Mouse (Mus musculus): ENCODE data around the gene Tmem25. TPM values are rescaled to one million over a fixed set of nuclear protein-coding genes. Genes with fewer than 3 reads are reported as not detected.
"Not testable (repeated sequence)": the region's sequence is repeated elsewhere in the genome, so short reads cannot be mapped to it uniquely, and the experiment has no call there.

The Tmem25 gene
- total RNA-seq, 4 experiments from 2014 or later, result 8.7 to 15.3 (median 9.4) TPM

- no peak for DNase-seq
Observed at GRCm38 (mm10) chr9:44772392-44772749, 26.7 kb downstream of the Tmem25 start.

GRCm38 (mm10) chr9:44771376-44771775, 27.7 kb downstream of the Tmem25 start:
- no peak for DNase-seq

DNA sequence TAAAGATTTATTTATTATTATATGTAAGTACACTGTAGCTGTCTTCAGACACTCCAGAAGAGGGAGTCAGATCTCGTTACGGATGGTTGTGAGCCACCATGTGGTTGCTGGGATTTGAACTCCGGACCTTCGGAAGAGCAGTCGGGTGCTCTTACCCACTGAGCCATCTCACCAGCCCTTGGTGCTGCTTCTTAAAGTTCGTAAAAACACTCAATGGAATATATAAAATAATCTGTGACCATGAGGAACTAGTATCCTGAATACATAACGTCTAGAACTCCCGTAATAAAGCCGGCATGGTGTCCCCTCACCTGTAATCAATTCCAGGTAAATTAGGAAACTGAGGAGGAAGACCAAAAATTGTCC, 31.1 kb downstream of the Tmem25 start:
- not testable (repeated sequence) for DNase-seq

DNA sequence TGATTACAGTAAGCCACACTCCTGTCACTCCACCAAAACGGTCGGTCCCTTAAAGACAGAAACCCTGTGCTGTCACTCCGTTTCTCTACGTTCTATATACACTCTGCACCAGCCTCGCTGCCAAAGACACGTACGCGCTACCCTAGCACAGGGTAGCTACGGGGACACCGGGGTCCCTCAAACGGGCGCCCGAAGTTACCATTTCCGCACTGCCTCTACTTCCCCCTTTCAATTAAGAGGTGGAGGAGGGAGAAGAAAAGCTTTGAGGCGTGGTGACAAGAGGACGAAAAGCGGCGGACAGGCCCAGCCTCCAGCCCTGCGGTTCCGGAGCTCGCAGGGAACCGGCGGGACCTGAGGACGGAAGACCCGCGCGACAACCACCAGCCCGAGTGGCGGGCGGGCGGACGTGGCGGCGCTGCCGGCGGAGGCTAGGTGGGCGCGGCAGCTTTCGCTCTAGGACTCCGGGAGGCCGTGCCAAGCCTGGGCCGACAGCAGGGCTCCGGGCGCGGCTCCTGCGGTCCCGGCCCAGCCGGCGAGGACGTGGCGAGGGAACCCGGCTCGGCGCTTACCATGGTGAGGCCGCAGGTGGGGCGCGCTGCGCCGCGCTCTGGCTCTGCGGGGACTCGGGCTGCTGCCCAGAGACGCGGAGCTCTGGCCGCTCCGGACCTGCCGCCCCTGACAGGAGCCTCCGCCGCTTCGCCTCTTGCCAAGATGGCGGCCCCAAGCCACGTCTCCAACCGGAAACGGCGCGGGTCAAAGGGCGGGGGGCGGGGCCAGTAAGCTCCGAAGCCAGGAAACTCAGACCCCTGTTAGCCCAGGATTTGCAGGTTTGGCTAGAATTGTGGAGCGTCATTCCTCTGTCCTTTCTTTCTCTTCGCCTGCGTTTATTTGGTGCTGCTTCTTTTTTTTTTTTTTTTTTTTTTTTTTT, 31.7 kb downstream of the Tmem25 start, which contains the start of the genes Arcn1 and Ift46:
Gene Arcn1 (minus strand): TSS at position 745 of the 928 bp plus-strand sequence.
Gene Ift46 (plus strand): TSS at position 808 of the 928 bp plus-strand sequence.
- DNase-seq, result peak; percentile 69

- DNase-seq, result no peak
Observed at GRCm38 (mm10) chr9:44760873-44761272, 38.2 kb downstream of the Tmem25 start.

DNA sequence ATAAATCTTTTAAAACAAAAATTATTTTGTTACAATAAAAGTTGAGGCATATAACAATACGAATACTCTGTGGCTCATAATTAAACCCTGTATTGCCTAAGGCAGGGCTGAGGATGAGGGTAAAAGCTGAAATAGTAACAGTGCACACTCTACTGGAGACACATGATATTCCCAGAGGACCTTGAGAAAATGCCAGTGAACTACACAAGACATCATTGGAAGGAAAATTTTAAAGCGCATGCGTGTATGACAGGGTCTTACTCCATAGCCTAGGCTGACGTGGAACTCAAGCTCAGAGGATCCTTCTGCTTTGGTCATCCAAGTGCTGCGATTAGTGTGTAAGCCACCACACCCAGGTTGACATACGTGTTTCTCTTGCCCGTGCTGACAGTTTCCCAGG, 50.6 kb downstream of the Tmem25 start:
- no peak for DNase-seq

DNA sequence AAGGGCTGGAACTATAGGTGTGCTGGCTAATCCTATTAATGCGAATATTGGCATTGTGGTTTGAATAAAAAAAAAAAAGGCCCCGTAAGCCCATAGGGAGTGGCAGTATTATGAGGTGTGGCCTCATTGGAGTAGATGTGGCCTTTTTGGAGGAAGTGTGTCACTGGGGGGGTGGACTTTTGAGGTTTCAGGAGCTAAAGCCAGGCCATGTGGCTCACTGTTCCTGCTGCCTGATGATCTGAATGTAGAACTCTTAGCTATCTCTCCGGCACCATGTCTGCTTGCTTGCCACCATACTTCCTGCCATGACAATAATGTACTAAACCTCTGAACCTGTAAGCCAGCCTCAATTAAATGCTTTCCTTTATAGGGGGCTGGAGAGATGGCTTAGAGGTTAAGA, 51.8 kb downstream of the Tmem25 start:
- DNase-seq, result no peak

DNA sequence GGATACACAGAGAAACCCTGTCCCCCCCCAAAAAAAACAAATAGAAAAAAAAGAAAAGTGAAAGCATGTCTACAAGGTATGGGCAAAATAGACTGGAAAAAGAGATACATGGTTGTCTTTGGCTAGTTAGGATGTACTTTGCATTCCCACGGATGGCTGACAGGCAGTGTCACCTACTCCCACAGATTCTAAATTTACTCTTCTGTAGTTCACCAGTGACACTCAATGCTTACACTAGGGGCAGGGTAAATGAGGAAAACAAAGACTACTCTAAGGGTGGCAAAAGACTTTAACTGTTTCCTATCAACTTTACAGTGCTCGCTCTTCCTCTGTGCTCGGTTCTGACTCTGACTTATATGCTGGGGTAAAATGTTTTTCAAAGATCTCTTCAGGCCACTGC, 52.4 kb downstream of the Tmem25 start:
- DNase-seq, result no peak

DNA sequence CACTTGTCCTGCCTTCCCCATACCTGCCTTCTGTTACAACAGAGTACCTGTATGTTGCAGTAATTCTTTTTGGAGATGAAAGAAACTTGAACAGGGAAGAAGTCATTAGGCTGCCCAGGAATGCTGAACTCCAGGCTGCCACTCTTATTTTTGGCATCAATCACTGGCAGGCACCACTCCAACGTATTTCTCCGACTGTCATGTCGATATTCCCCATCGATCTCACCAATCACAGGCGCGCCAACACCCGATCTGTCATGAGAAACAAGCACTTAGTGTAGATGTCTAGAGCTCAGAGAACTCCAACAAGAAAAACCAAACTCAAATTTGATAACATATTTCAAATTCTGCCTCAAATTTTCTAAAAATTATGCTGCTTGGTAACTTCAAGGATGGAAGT, 53.7 kb downstream of the Tmem25 start:
- DNase-seq, result no peak

Other genes with a start within 250 kb of the Tmem25 start
- gene Cxcr5, start 237.4 kb downstream of the Tmem25 start, total RNA-seq (2022), result under 1 TPM; 0.13 to 0.32 (median 0.18) TPM
- 100 to 1,000 TPM; 142 to 160 (median 152) TPM for gene Ddx6, start 194.4 kb downstream of the Tmem25 start, total RNA-seq (2022)
- not detected for gene Treh, start 126.1 kb downstream of the Tmem25 start, total RNA-seq (2022)
- 10 to 100 TPM; 31.7 to 64.7 (median 48.5) TPM for gene Phldb1, start 64.1 kb downstream of the Tmem25 start, total RNA-seq (2022)
- 100 to 1,000 TPM; 172 to 185 (median 176) TPM for gene Arcn1, start 31.5 kb downstream of the Tmem25 start, total RNA-seq (2022)
- 100 to 1,000 TPM in 2 of 4 experiments, 10 to 100 TPM in 2; 77.7 to 116 (median 99.6) TPM for gene Ift46, start 31.4 kb downstream of the Tmem25 start, total RNA-seq (2022)
- gene Ttc36, start 3.8 kb upstream of the Tmem25 start, total RNA-seq (2022), result 1 to 10 TPM; 3.7 to 9.0 (median 5.5) TPM
- 10 to 100 TPM; 32.5 to 58.2 (median 41.4) TPM for gene Kmt2a, start 82.0 kb upstream of the Tmem25 start, total RNA-seq (2022)
- 100 to 1,000 TPM; 346 to 533 (median 405) TPM for gene Atp5l, start 121.4 kb upstream of the Tmem25 start, total RNA-seq (2022)
- gene Ube4a, start 166.3 kb upstream of the Tmem25 start, total RNA-seq (2022), result 100 to 1,000 TPM in 2 of 4 experiments, 10 to 100 TPM in 2; 85.1 to 103 (median 98.7) TPM
- 1 to 10 TPM in 1 of 4 experiments, under 1 TPM in 2, not detected in 1; 0.52 to 1.3 (median 0.59) TPM for gene Cd3g, start 181.1 kb upstream of the Tmem25 start, total RNA-seq (2022)
- under 1 TPM in 1 of 4 experiments, not detected in 3; 0.38 TPM for gene Cd3d, start 182.5 kb upstream of the Tmem25 start, total RNA-seq (2022)
- 1 to 10 TPM in 3 of 4 experiments, under 1 TPM in 1; 0.56 to 2.7 (median 1.7) TPM for gene Cd3e, start 210.3 kb upstream of the Tmem25 start, total RNA-seq (2022)
- 1 to 10 TPM; 4.5 to 7.1 (median 6.2) TPM for gene Mpzl2, start 240.5 kb upstream of the Tmem25 start, total RNA-seq (2022)

Data from adrenal gland, adult 8-10 months (tissue).